Mouse (Mus musculus) midbrain, embryonic 13.5 days (tissue): ENCODE data around the gene Trappc2l. TPM values are rescaled to one million over a fixed set of nuclear protein-coding genes. Genes with fewer than 3 reads are reported as not detected.
A peak's percentile ranks its signal among the peaks of the same experiment; 100 is the strongest.
"Not testable (repeated sequence)": the region's sequence is repeated elsewhere in the genome, so short reads cannot be mapped to it uniquely, and the experiment has no call there.

Source experiments
- ATAC-seq: fragments of 200-750 bp; cut with Nextera tagmentation; 2 replicates; pipeline ENCODE4 v1.8.0; 2017; ENCODE audit warnings: mild to moderate bottlenecking, moderate TSS enrichment, moderate library complexity
- H3K27ac ChIP-seq: fragments of 300-500 bp; sonication (generic); 2 replicates; pipeline ENCODE4 v1.5.1; 2015; ENCODE audit warnings: inconsistent platforms, mild to moderate bottlenecking, moderate library complexity
- H3K27me3 ChIP-seq: fragments of 300-500 bp; sonication (generic); 2 replicates; pipeline ENCODE4 v1.6.1; 2015; ENCODE audit warnings: mild to moderate bottlenecking, inconsistent platforms
- H3K36me3 ChIP-seq: fragments of 300-500 bp; sonication (generic); 2 replicates; pipeline ENCODE4 v1.6.1; 2015; ENCODE audit warnings: mild to moderate bottlenecking, inconsistent platforms
- H3K4me1 ChIP-seq: fragments of 300-500 bp; sonication (generic); replicated peaks from 2 replicates; pipeline ENCODE4 v1.6.1; 2015; ENCODE audit warnings: inconsistent platforms
- H3K4me2 ChIP-seq: fragments of 300-500 bp; sonication (generic); replicated peaks from 2 replicates; pipeline ENCODE4 v1.6.1; 2015; ENCODE audit warnings: moderate library complexity, mild to moderate bottlenecking, inconsistent platforms
- H3K4me3 ChIP-seq: fragments of 300-500 bp; sonication (generic); replicated peaks from 2 replicates; pipeline ENCODE4 v1.5.1; 2015; ENCODE audit warnings: mild to moderate bottlenecking, inconsistent platforms
- H3K9ac ChIP-seq: fragments of 300-500 bp; sonication (generic); replicated peaks from 2 replicates; pipeline ENCODE4 v1.6.1; 2015; ENCODE audit warnings: mild to moderate bottlenecking, inconsistent platforms
- H3K9me3 ChIP-seq: fragments of 300-500 bp; sonication (generic); 2 replicates; pipeline ENCODE4 v1.6.1; 2016; ENCODE audit warnings: mild to moderate bottlenecking, inconsistent platforms
- WGBS: fragments of 180-500 bp; shearing (Covaris S2); methylation state at CpG from one replicate; pipeline ENCODE4 v1.1.7; 2015; 5-methylcytosine and 5-hydroxymethylcytosine counted together
- polyA plus RNA-seq: library from polyadenylated mRNA; unstranded; fragments of >200 nt; fragmentation: Nextera tagmentation; extraction: Ambion mirVana; gene quantifications from 2 replicates; pipeline ENCODE4 v1.2.1, GENCODE M21; 2015

The Trappc2l gene
- polyA plus RNA-seq, 1 experiment from 2014 or later, result 98.5 TPM

DNA sequence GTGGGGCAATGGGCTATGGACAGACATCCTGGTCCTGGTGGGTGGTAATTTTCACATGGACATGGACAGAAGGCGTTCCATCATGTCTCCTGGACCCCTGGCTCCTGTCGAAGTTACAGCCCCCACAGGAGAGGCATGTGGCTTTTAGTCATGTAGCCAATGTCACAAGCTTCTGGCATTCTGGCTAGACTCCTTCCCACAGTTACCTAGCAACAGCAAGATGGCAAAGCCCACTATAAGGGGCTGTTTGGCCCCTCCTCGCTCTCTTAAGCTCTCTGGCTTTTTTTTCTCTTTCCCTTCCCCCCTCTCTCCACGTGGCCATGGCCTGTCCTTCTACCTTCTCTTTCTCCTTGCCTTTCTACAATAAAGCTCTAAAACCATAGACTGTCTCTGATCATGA is 38.3 kb upstream of the Trappc2l start:
- not testable (repeated sequence) for H3K9ac ChIP-seq, H3K27me3 ChIP-seq, ATAC-seq, H3K4me3 ChIP-seq, H3K4me2 ChIP-seq, H3K9me3 ChIP-seq
- Histone ChIP-seq H3K4me1 (peaks cover 48% of the 10 kb centered on the region), H3K36me3 (peaks cover 38% of the 10 kb centered on the region), H3K27ac (0 out of 2 replicates have a peak overlapping the region, but pooled peaks have one; percentile 37)
- WGBS, result 20% methylated on average over 4 of the region's 4 CpGs

DNA sequence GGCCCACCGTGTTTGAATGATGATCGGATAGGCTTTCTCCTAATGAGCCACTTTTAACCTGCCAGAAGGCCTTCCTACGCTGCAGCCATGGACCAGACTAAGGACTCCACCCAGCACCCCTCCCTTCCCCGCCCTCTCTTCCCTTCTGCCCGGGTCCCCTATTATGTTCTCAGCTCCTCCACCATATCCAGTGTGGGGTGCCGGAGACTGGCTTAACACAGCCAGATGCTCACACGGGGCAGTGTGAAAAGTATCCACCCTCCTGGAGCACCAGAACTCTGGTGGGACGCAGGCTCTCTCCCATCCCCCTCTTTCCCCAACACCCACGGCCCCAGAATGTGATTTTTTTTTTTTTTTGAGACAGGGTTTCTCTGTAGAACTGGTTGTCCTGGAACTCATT is 37.9 kb upstream of the Trappc2l start:
- ATAC-seq, result no peak
- 39% methylated on average over 9 of the region's 9 CpGs for WGBS
- Histone ChIP-seq H3K4me3 (no peak overlapping the region), H3K9ac (no peak overlapping the region), H3K27me3 (no peaks in the 10 kb centered on the region), H3K4me2 (no peak overlapping the region), H3K9me3 (no peaks in the 10 kb centered on the region), H3K4me1 (peaks cover 44% of the 10 kb centered on the region), H3K36me3 (peaks cover 38% of the 10 kb centered on the region), H3K27ac (no peak overlapping the region)

DNA sequence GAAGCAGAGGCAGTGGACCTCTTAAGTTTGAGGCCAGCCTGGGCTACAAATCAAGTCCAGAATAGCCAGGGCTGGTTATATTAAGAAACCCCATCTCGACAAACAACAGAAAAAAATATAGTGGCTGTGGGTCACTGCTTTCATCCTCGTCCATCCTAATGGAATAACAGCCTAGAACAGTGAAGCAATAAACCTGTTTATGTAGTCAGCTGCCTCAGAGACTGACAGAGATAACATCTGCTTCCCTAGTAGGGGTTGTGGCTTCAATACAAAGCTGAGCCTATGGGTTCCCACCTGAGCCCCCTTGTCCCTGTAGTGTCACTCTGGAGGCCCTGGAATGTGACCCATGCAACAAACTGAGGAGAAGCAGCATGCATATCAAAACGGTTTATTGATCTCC is 37.2 kb upstream of the Trappc2l start:
- Histone ChIP-seq H3K27me3 (no peaks in the 10 kb centered on the region), H3K4me1 (peaks cover 38% of the 10 kb centered on the region), H3K36me3 (peaks cover 38% of the 10 kb centered on the region), H3K27ac (no peak overlapping the region), H3K4me2 (no peak overlapping the region), H3K4me3 (no peak overlapping the region), H3K9me3 (no peaks in the 10 kb centered on the region), H3K9ac (no peak overlapping the region)
- ATAC-seq, result no peak
- WGBS, result 64% methylated on average over 3 of the region's 3 CpGs

DNA sequence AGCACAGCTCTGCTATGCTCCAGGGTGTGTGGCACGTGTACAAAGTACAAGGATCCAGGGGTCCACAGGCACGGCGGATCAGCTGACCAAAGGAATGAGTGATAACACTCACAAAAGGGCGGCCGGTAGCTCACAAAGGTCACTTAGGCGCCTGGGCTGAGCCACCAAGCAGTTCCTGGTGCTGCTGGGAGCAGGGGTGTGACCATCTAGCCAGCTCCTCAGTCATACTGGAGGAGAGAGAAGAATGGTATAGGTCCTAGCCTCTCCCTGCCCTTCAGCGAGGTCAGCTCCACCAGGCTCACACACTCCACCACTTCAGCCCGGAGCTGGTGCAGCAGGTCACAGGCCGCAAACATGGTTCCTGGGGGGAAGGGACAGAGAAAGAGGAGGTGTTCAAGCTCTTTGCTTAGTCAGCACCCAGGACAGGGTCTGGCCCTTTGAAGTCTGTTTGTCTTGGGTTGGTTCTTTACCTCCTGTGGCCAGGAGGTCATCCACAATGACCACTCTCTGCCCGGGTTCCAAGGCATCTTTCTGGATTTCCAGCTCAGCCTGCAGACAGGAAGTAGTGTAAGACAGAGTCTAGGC is 36.7 kb upstream of the Trappc2l start:
- H3K9ac ChIP-seq, result no peak overlapping the region
- no peaks in the 10 kb centered on the region for H3K27me3 ChIP-seq
- WGBS, result 57% methylated on average over 10 of the region's 10 CpGs
- H3K4me1 ChIP-seq, result peaks cover 34% of the 10 kb centered on the region
- peak overlapping the region; percentile 87 for H3K4me2 ChIP-seq
- peaks cover 37% of the 10 kb centered on the region for H3K36me3 ChIP-seq
- ATAC-seq, result no peak
- no peaks in the 10 kb centered on the region for H3K9me3 ChIP-seq
- H3K27ac ChIP-seq, result no peak overlapping the region
- no peak overlapping the region for H3K4me3 ChIP-seq

DNA sequence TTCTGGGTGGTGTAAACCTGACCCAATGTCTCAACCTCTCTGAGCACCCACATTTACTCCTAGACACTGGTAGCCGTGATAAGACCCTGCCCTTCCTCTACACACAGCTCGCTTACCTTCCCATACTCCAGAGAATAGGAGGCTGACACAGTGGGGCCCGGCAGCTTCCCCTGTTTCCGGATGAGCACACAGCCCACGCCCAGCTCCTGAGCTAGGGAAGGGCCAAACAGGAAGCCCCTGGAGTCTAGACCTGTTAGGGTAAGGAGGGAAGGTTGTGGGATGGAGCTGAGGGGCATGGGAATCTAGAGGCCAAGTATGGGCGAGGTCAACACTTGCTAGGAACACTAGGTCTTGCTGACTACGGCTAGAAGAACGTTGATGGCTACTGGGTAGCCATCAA is 36.2 kb upstream of the Trappc2l start:
- Histone ChIP-seq H3K4me2 (peak overlapping the region; percentile 87), H3K4me1 (peaks cover 34% of the 10 kb centered on the region), H3K4me3 (peak overlapping the region; percentile 67; the same call in 1 of the 2 replicates), H3K9me3 (no peaks in the 10 kb centered on the region), H3K9ac (peak overlapping the region; percentile 86), H3K27ac (no peak overlapping the region), H3K36me3 (peaks cover 32% of the 10 kb centered on the region), H3K27me3 (no peaks in the 10 kb centered on the region)
- 77% methylated on average over 8 of the region's 8 CpGs for WGBS
- no peak for ATAC-seq

DNA sequence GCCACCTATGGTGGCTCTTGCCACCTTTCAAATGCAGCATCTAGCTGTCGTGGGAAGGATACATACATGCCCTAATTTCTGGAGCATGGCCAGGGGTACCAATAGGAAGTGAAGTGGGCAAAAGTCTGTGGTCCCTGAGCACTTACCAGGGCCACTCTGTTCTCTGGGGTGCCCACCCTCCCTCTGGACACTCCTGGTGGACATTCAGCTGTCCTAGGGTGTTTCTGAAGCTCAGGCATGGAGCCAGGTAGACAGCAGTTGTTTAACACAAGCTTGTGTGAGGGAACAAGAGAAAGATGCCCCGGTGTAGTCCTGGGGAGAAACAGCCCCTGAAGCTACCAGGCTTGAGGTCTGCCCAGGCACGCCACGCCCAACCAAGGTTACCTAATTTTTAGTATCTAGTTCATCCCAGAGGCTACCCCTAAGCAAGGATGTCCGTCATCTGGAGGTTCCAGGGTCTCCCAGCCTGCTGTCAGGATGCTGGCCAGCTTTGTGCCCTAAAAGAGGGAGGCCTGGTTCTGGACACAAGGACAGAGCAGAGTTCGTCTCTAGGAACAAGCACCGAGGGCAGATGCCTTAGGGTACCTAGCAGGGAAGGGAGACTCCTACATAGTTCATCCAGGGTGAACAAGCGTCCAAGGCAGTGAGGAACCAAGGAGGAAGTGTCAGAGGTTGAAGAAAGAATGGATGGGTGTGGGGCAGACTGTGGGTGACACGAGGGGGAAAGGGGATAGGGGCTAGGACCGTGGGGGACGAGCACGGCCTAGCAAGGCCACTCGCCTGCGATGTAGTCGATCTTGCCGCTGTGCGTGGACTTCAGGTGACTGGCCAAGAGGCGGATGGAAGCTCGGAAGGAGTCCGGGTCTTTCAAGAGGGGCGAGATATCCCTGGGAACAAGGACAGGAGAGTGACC is 35.4 kb upstream of the Trappc2l start:
- peak overlapping the region; percentile 86 for H3K9ac ChIP-seq
- H3K4me1 ChIP-seq, result peaks cover 34% of the 10 kb centered on the region
- H3K4me2 ChIP-seq, result peak overlapping the region; percentile 87
- no peaks in the 10 kb centered on the region for H3K9me3 ChIP-seq
- no peaks in the 10 kb centered on the region for H3K27me3 ChIP-seq
- H3K27ac ChIP-seq, result peak overlapping the region; percentile 65
- peak overlapping the region; percentile 67 for H3K4me3 ChIP-seq
- H3K36me3 ChIP-seq, result peaks cover 25% of the 10 kb centered on the region
- peak; percentile 41; the same call in 1 of the 2 replicates for ATAC-seq
- WGBS, result 19% methylated on average over 21 of the region's 21 CpGs

DNA sequence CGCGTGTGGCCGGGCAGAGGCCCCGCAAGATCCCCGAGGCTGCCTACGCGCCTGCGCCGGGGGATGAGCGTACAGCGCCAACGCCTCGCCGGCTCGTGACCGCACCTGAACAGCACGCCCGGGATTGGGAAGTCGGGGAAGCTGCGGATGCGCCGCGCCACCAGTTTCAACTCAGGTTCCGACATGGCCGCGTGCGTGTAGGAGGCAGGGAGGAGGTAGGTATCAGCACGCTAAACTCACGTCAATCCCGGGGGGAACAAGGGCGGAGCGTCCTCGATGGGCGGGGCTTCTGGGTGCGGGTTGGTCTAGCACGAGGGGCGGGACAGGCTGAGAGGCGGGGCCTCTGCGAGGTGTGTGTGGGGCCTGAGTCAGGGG is 34.8 kb upstream of the Trappc2l start, which contains the start of gene Aprt:
TSS of gene Aprt (minus strand) at position 262 of the 375 bp plus-strand sequence.
- Histone ChIP-seq H3K36me3 (peaks cover 19% of the 10 kb centered on the region), H3K27me3 (no peaks in the 10 kb centered on the region), H3K27ac (peak within 1 kb of the TSS; percentile 65), H3K4me1 (peaks cover 34% of the 10 kb centered on the region), H3K9me3 (no peaks in the 10 kb centered on the region), H3K4me3 (peak within 1 kb of the TSS; percentile 67), H3K4me2 (peak within 1 kb of the TSS; percentile 87), H3K9ac (peak within 1 kb of the TSS; percentile 86)
- WGBS, result under 1% methylated on average over 32 of the region's 39 CpGs
- peak; percentile 85 for ATAC-seq

DNA sequence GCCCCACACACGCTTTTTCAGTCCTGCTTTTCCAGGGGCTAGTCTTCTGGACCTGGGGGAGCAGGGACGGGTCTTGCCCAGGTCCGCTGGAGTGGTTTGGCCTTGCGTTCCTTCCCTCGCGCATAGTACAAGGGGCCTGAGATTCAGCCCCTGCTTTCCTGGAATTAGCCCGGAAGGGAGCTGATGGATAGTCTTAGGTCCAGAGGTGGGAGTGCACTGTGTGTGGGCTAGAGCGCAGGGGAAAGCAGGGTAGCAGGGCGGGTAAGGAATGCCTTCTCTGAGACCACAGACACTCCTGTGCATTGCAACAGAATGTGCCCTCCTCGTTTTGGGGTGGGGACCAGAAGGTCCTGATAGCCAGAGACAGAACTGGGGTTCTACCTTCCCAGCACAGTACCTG is 34.3 kb upstream of the Trappc2l start:
- no peaks in the 10 kb centered on the region for H3K9me3 ChIP-seq
- peak overlapping the region; percentile 86 for H3K9ac ChIP-seq
- H3K27ac ChIP-seq, result no peak overlapping the region; the same call in 1 of the 2 replicates
- H3K4me3 ChIP-seq, result peak overlapping the region; percentile 67
- peaks cover 14% of the 10 kb centered on the region for H3K36me3 ChIP-seq
- no peaks in the 10 kb centered on the region for H3K27me3 ChIP-seq
- peak; percentile 46 for ATAC-seq
- H3K4me2 ChIP-seq, result peak overlapping the region; percentile 87
- peaks cover 34% of the 10 kb centered on the region for H3K4me1 ChIP-seq
- WGBS, result 38% methylated on average over 10 of the region's 10 CpGs

DNA sequence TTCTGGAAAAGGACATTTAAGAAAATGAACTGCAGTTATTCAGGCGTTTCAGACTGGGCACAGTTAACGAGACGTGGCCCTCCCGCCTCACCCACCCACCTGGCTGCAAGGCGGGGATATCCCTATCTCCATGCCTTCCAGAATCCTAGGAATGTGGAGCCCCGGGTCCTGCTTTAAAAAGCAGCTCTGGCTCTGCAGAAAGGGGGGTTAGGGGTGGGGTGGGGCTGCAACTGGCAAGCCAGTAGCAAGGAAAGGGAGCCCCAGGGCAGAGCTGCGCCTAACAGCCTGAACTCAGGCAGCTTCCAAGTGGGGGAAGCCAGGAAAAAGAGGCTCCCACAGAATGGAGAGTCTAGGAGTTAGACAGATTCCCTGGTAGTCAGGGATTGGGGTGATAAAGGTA is 32.2 kb upstream of the Trappc2l start:
- peaks cover 27% of the 10 kb centered on the region for H3K4me1 ChIP-seq
- ATAC-seq, result no peak
- peaks cover 7% of the 10 kb centered on the region; the same call in 1 of the 2 replicates for H3K36me3 ChIP-seq
- no peaks in the 10 kb centered on the region for H3K27me3 ChIP-seq
- H3K9me3 ChIP-seq, result no peaks in the 10 kb centered on the region
- WGBS, result 33% methylated on average over 7 of the region's 7 CpGs
- no peak overlapping the region for H3K27ac ChIP-seq
- H3K9ac ChIP-seq, result no peak overlapping the region
- no peak overlapping the region for H3K4me3 ChIP-seq
- no peak overlapping the region for H3K4me2 ChIP-seq

DNA sequence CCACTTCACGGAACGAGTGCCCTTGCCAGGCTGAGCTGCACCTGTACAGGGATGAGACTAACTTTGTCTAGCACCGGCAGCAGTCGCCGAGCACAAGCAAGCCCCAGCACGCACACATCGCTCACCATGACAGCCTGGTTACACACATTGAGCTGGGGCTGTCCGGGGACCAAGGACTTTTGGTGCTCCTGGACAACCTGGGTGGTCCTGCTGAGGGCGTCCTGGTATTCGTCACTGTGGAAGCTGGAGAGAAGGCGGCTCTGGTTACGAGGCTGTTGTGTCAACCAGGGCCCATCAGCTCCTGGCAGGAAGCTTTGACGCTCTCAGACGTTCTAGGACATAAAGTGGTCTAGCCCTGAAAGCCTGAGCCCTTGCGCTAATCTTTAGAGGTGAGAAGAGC is 30.5 kb upstream of the Trappc2l start:
- 86% methylated on average over 13 of the region's 15 CpGs for WGBS

DNA sequence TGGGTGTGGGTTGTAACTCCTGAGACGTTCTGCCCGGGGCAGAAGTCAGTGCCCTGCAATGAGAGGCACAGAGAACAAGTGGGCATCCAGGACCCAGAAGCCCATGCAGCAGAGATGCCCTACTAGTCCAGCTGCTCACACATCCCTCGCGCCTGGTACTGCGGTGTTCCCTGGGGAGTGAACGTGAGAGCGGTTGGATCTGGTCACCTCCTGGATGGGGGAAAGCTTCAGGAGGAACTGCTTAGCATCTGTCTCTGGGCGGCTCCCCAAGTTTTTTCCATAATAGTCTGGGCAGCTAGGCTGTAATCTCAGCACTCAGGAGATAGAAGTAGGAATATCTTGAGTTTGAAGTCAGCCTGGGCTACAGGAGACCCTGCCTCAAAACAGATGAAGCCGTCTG is 26.5 kb upstream of the Trappc2l start:
- Histone ChIP-seq H3K9me3 (no peaks in the 10 kb centered on the region), H3K27me3 (no peaks in the 10 kb centered on the region), H3K27ac (no peak overlapping the region), H3K4me3 (no peak overlapping the region), H3K36me3 (no peaks in the 10 kb centered on the region), H3K9ac (no peak overlapping the region), H3K4me2 (no peak overlapping the region), H3K4me1 (peaks cover 11% of the 10 kb centered on the region; the same call in 1 of the 2 replicates)
- 88% methylated on average over 9 of the region's 9 CpGs for WGBS
- ATAC-seq, result no peak

More for the DNA sequence above, 30.5 kb upstream of the Trappc2l start:
- Histone ChIP-seq H3K27me3 (no peaks in the 10 kb centered on the region), H3K9me3 (no peaks in the 10 kb centered on the region), H3K4me1 (peaks cover 17% of the 10 kb centered on the region), H3K9ac (no peak overlapping the region), H3K27ac (no peak overlapping the region), H3K4me3 (no peak overlapping the region), H3K36me3 (no peaks in the 10 kb centered on the region), H3K4me2 (no peak overlapping the region)
- ATAC-seq, result no peak

DNA sequence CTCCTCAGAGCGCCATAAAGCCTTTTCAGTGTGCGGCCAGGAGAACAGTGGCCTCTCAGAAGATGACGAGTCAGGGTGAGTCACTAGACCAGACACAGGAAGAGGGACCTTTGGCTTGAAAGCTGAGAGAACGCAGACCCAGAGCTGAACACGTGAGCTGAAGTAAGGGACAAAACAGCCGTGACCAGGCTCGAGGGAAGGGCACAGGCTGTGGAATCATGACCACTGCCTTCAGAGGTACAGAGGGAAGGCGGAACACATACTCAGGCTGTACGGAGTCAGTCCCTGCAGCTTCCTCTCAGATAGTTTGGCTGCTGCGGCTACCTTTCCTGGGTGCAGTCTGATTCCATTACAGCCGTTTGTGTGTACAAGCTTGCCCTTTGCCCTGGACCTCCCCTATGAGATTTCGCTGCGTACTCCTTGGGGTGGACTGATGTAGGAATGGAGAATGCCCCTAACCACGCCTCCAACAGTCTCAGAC is 26.0 kb upstream of the Trappc2l start:
- Histone ChIP-seq H3K36me3 (no peaks in the 10 kb centered on the region), H3K27me3 (no peaks in the 10 kb centered on the region), H3K4me2 (no peak overlapping the region), H3K9ac (no peak overlapping the region), H3K9me3 (no peaks in the 10 kb centered on the region), H3K27ac (no peak overlapping the region), H3K4me3 (no peak overlapping the region), H3K4me1 (peaks cover 11% of the 10 kb centered on the region; the same call in 1 of the 2 replicates)
- ATAC-seq, result no peak
- 73% methylated on average over 14 of the region's 14 CpGs for WGBS
